Mouse (Mus musculus) brown adipose tissue, adult 24 weeks (tissue): ENCODE results near the gene Stk11. TPM values are rescaled to one million over a fixed set of nuclear protein-coding genes. Genes with fewer than 3 reads are reported as not detected.

ENCODE experiments used
- H3K27ac ChIP-seq: fragments of 200-500 bp; replicated peaks from 2 replicates; pipeline ENCODE4 v1.5.1; 2012; ENCODE audit warnings: low read depth, mild to moderate bottlenecking, low read length
- H3K4me1 ChIP-seq: fragments of 200-500 bp; 2 replicates; pipeline ENCODE4 v1.6.1; 2012; ENCODE audit warnings: low read length, mixed read lengths; ENCODE audit not compliant: control insufficient read depth, insufficient read depth, insufficient read length
- H3K4me3 ChIP-seq: fragments of 200-500 bp; 2 replicates; pipeline ENCODE4 v1.5.1; 2012; ENCODE audit warnings: low read depth, mild to moderate bottlenecking, low read length, moderate library complexity; ENCODE audit not compliant: insufficient read depth
- polyA plus RNA-seq: library from polyadenylated mRNA; stranded (reverse); fragments of >200 nt; gene quantifications from 2 replicates; pipeline ENCODE4 v1.2.4, GENCODE M21; 2012; ENCODE audit not compliant: missing spikeins, insufficient read depth, insufficient read length

Gene Stk11
- polyA plus RNA-seq, 1 experiment: 121 TPM

DNA sequence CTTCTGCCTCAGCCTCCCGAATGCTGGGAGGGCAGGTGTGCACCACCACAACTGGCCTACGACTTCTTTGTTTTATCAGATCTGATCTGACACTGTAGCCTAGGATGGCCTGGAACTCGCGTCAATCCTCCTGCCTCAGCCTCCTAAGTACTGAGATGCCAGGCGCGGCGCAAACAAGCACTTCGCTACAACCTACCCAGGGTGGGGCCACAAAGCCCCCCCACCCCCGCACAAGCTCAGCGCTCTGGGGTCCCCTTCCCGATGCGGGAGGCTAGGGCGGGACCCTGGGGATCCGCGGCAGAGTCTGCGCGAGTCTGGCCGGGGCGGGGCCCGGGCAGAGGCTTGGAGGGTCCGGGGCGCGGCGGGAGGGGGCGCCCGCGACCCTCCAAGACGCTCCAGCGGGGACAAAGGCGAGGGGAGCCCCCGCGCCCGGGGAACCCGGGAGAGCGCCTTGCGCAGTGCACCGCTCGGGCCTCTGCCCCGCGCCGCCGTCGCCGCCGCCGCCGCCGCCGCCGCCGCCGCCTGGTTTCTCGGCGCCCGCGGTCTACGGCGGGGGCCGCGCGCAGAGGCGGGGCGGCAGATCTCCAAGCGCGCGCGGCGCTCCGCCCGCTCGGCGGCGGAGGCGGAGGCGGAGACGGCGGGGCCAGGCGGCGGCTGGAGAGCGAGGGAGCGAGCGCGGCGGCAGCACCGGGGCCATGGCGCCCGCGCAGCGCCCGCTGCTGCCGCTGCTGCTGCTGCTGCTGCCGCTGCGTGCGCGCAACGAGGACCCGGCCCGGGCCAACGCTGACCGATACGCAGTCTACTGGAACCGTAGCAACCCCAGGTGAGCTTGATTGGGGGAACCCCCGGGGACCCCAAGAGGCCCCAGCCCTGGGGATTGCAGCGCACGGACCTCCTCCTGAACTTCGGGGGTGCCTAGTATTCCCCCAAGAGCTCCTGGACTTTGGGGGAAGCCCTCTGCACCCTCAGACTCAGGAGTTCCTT is 63.8 kb downstream of the Stk11 start, which contains the start of gene Efna2:
Efna2 (plus strand) TSS at position 415 of the 984 bp plus-strand sequence.
- H3K4me3 ChIP-seq: peak within 1 kb of the TSS; percentile 64
- no peak within 1 kb of the TSS for H3K27ac ChIP-seq
- no peaks in the 10 kb centered on the region for H3K4me1 ChIP-seq

Other genes with a start within 250 kb of the Stk11 start
- gene Prtn3, start 241.3 kb upstream of the Stk11 start, polyA plus RNA-seq: 1.4 and 1.7 TPM in 2 replicates
- gene Plppr3, start 241.2 kb upstream of the Stk11 start, polyA plus RNA-seq: 1.3 TPM in 1 of 2 replicates, not detected in the other
- not detected in 2 replicates for gene Elane, start 229.6 kb upstream of the Stk11 start, polyA plus RNA-seq
- 1,172 and 3,758 TPM in 2 replicates for gene Cfd, start 224.9 kb upstream of the Stk11 start, polyA plus RNA-seq
- 11.2 and 12.9 TPM in 2 replicates for gene Med16, start 206.9 kb upstream of the Stk11 start, polyA plus RNA-seq
- not detected in 2 replicates for gene Gm26602, start 204.9 kb upstream of the Stk11 start, polyA plus RNA-seq
- 0.38 and 0.63 TPM in 2 replicates for gene Kiss1r, start 198.8 kb upstream of the Stk11 start, polyA plus RNA-seq
- 55.0 and 60.7 TPM in 2 replicates for gene R3hdm4, start 194.6 kb upstream of the Stk11 start, polyA plus RNA-seq
- gene Arid3a, start 188.8 kb upstream of the Stk11 start, polyA plus RNA-seq: 1.3 and 2.9 TPM in 2 replicates
- gene Wdr18, start 155.7 kb upstream of the Stk11 start, polyA plus RNA-seq: 25.6 and 44.7 TPM in 2 replicates
- not detected in 2 replicates for gene Grin3b, start 145.1 kb upstream of the Stk11 start, polyA plus RNA-seq
- 69.8 and 75.4 TPM in 2 replicates for gene Tmem259, start 131.5 kb upstream of the Stk11 start, polyA plus RNA-seq
- gene Cnn2, start 127.2 kb upstream of the Stk11 start, polyA plus RNA-seq: 6.4 and 10.3 TPM in 2 replicates
- gene Abca7, start 119.3 kb upstream of the Stk11 start, polyA plus RNA-seq: 5.1 and 5.4 TPM in 2 replicates
- 1.8 and 2.6 TPM in 2 replicates for gene Arhgap45, start 99.2 kb upstream of the Stk11 start, polyA plus RNA-seq
- 78.3 and 85.8 TPM in 2 replicates for gene Polr2e, start 76.0 kb upstream of the Stk11 start, polyA plus RNA-seq
- 2,282 and 3,621 TPM in 2 replicates for gene Gpx4, start 68.6 kb upstream of the Stk11 start, polyA plus RNA-seq
- 14.3 and 16.2 TPM in 2 replicates for gene Sbno2, start 10.2 kb upstream of the Stk11 start, polyA plus RNA-seq
- gene Atp5d, start 22.8 kb downstream of the Stk11 start, polyA plus RNA-seq: 1,146 and 1,395 TPM in 2 replicates
- gene Cbarp, start 25.0 kb downstream of the Stk11 start, polyA plus RNA-seq: 1.1 and 1.5 TPM in 2 replicates
- 25.5 and 31.6 TPM in 2 replicates for gene Midn, start 32.5 kb downstream of the Stk11 start, polyA plus RNA-seq
- gene Cirbp, start 50.2 kb downstream of the Stk11 start, polyA plus RNA-seq: 15.1 and 27.5 TPM in 2 replicates
- gene 1600002K03Rik, start 57.1 kb downstream of the Stk11 start, polyA plus RNA-seq: 10.9 and 14.9 TPM in 2 replicates
- gene Efna2, start 63.7 kb downstream of the Stk11 start, polyA plus RNA-seq: 1.0 and 1.1 TPM in 2 replicates
- gene Mum1, start 110.6 kb downstream of the Stk11 start, polyA plus RNA-seq: 9.7 and 11.1 TPM in 2 replicates
- gene Ndufs7, start 133.3 kb downstream of the Stk11 start, polyA plus RNA-seq: 732 and 1,152 TPM in 2 replicates
- 10.5 and 17.8 TPM in 2 replicates for gene Gamt, start 145.2 kb downstream of the Stk11 start, polyA plus RNA-seq
- 51.6 and 76.7 TPM in 2 replicates for gene Dazap1, start 145.7 kb downstream of the Stk11 start, polyA plus RNA-seq
- gene Rps15, start 176.7 kb downstream of the Stk11 start, polyA plus RNA-seq: 1,089 and 1,107 TPM in 2 replicates
- 0.38 TPM in 1 of 2 replicates, not detected in the other for gene Apc2, start 180.2 kb downstream of the Stk11 start, polyA plus RNA-seq
- gene 2310011J03Rik, start 204.7 kb downstream of the Stk11 start, polyA plus RNA-seq: 24.3 and 25.7 TPM in 2 replicates
- 4.3 and 7.8 TPM in 2 replicates for gene Pcsk4, start 213.7 kb downstream of the Stk11 start, polyA plus RNA-seq
- gene Reep6, start 214.2 kb downstream of the Stk11 start, polyA plus RNA-seq: 15.7 and 17.7 TPM in 2 replicates
- gene Adamtsl5, start 232.6 kb downstream of the Stk11 start, polyA plus RNA-seq: 2.9 and 4.2 TPM in 2 replicates
- gene Plk5, start 240.7 kb downstream of the Stk11 start, polyA plus RNA-seq: not detected in 2 replicates